ENCODE assay signal across 8 mouse cellular contexts in genomic region chr11:78435776-78436349, GRCm38 (mm10). TPM values are rescaled to one million over a fixed set of nuclear protein-coding genes. Genes with fewer than 3 reads are reported as not detected.
DNase-seq lines count a peak whose midpoint lies in the region; ATAC-seq and TF ChIP-seq lines count a peak whose summit lies in the region.

No protein-coding gene starts in this region.

- H3K9me3 ChIP-seq in MEL (replicated peaks; ENCODE audit: insufficient read depth, low read length): no peaks in the 10 kb centered on the region

- no peak for DNase-seq in layer of hippocampus, adult 2 months (ENCODE audit: low spot score in 2 of 2)
- no peak for DNase-seq in layer of hippocampus, adult 11-12 months (ENCODE audit: low spot score)
- DNase-seq in MEL (ENCODE audit: low read depth, low spot score): peak; percentile 74
- peak; percentile 57 for DNase-seq in embryo, embryonic 11.5 days (ENCODE audit: low read depth, low spot score)
- peak; percentile 45 for DNase-seq in kidney, adult 2 months
- peak; percentile 58 for DNase-seq in lung, postnatal 14 days
- DNase-seq in testis, postnatal 10 days (ENCODE audit: low spot score): peak; percentile 91

- no peak for TF ChIP-seq EP300 in MEL (IDR thresholded peaks at IDR 0.05; ENCODE audit: low read depth in 1 of 2, low read length in 2 of 2)

- H3K36me3 ChIP-seq in MEL (ENCODE audit: control insufficient read depth in 1 of 2, insufficient read depth in 2 of 2, low read length in 2 of 2): peaks cover 0 to 5% of the 10 kb centered on the region in 2 experiments; a peak in 1 of 4 replicates
- H3K36me3 ChIP-seq in kidney, adult 2 months (ENCODE audit: control insufficient read depth, insufficient read depth, low read length): no peaks in the 10 kb centered on the region

- peaks cover 2 to 3% of the 10 kb centered on the region in 2 experiments; a peak in 3 of 4 replicates for H3K27me3 ChIP-seq in MEL (ENCODE audit: control insufficient read depth in 1 of 2, insufficient read depth in 2 of 2, low read length in 2 of 2)
- H3K27me3 ChIP-seq in kidney, adult 2 months (replicated peaks; ENCODE audit: control insufficient read depth, insufficient read depth, low read length): no peaks in the 10 kb centered on the region

- no peak overlapping the region for H3K9ac ChIP-seq in MEL (ENCODE audit: control insufficient read depth, low read depth, low read length, poor library complexity, severe bottlenecking)

- TF ChIP-seq RAD21 in MEL (IDR thresholded peaks at IDR 0.05; ENCODE audit: low read depth, low read length): no peak; the same call in none of the 2 replicates

- peaks cover 0 to 19% of the 10 kb centered on the region in 2 experiments; a peak in 2 of 4 replicates for H3K4me1 ChIP-seq in MEL (ENCODE audit: control insufficient read depth in 1 of 2, insufficient read depth in 2 of 2, low read length in 2 of 2)
- H3K4me1 ChIP-seq in kidney, adult 2 months (ENCODE audit: control insufficient read depth, insufficient read depth, low read length): no peaks in the 10 kb centered on the region; the same call in none of the 2 replicates

- peak; percentile 76 for TF ChIP-seq CTCF in layer of hippocampus, adult 2 months (conservative IDR thresholded peaks at IDR 0.05)
- TF ChIP-seq CTCF in MEL (IDR thresholded peaks at IDR 0.05 in 2 of 3, conservative IDR thresholded peaks at IDR 0.05 in 1 of 3; ENCODE audit: control insufficient read depth in 1 of 3, insufficient read depth in 1 of 3, low read depth in 2 of 3, low read length in 3 of 3, poor library complexity in 1 of 3, severe bottlenecking in 1 of 3): peak; percentile 79 to 95 (median 86)
- TF ChIP-seq CTCF in kidney, adult 2 months (conservative IDR thresholded peaks at IDR 0.05; ENCODE audit: insufficient read depth, insufficient read length, low read depth, low read length): peak; percentile 59

- WGBS in kidney, adult 2 months: 8% methylated on average over 19 of the region's 19 CpGs

- no peak overlapping the region for H3K4me3 ChIP-seq in layer of hippocampus, adult 2 months
- no peak overlapping the region for H3K4me3 ChIP-seq in MEL (ENCODE audit: control insufficient read depth in 1 of 2, insufficient read depth in 1 of 2, low read depth in 2 of 2, low read length in 2 of 2)
- no peak overlapping the region for H3K4me3 ChIP-seq in kidney, adult 2 months (ENCODE audit: insufficient read depth, low read depth, low read length)

- no peak overlapping the region for H3K27ac ChIP-seq in layer of hippocampus, adult 2 months
- H3K27ac ChIP-seq in MEL (ENCODE audit: control insufficient read depth, low read depth, low read length): no peak overlapping the region
- H3K27ac ChIP-seq in kidney, adult 2 months (ENCODE audit: insufficient read depth, low read depth, low read length): no peak overlapping the region

- no peak for ATAC-seq in inflammation-experienced regulatory T-cells, adult 6 months

- H3K79me2 ChIP-seq in MEL (ENCODE audit: control insufficient read depth, insufficient read depth, low read length, poor library complexity): no peaks in the 10 kb centered on the region

- TF ChIP-seq POLR2A in MEL (IDR thresholded peaks at IDR 0.05; ENCODE audit: control insufficient read depth in 1 of 2, insufficient read depth in 1 of 2, low read depth in 1 of 2, low read length in 2 of 2, poor library complexity in 1 of 2): no peak
- no peak for TF ChIP-seq POLR2A in kidney, adult 2 months (IDR thresholded peaks at IDR 0.05; ENCODE audit: low read depth, low read length)

TF ChIP-seq in MEL, 35 proteins besides CTCF, POLR2A, EP300 and RAD21:
- 0 out of 2 replicates have a peak, but pooled peaks have one; percentile 20 for TF ChIP-seq ELF1 (IDR thresholded peaks at IDR 0.05; ENCODE audit: low read depth, low read length)
- 0 out of 2 replicates have a peak, but pooled peaks have one; percentile 22 for TF ChIP-seq HCFC1 (IDR thresholded peaks at IDR 0.05; ENCODE audit: low read depth, low read length)
- peak; percentile 56 for TF ChIP-seq SMC3 (IDR thresholded peaks at IDR 0.05; ENCODE audit: low read depth, low read length)
- no peak for TF ChIP-seq CHD1 (IDR thresholded peaks at IDR 0.05; ENCODE audit: low read depth, low read length)
- no peak for TF ChIP-seq NRF1 (IDR thresholded peaks at IDR 0.05; ENCODE audit: insufficient read depth, low read depth, low read length, poor library complexity, severe bottlenecking)
- TF ChIP-seq GATA1 (IDR thresholded peaks at IDR 0.05; ENCODE audit: low read depth, low read length): peak; percentile 72
- TF ChIP-seq CHD2 (IDR thresholded peaks at IDR 0.05; ENCODE audit: low read length): no peak
- peak; percentile 20; the same call in 1 of the 2 replicates for TF ChIP-seq MAX (IDR thresholded peaks at IDR 0.05; ENCODE audit: low read length)

RNA-seq across cellular contexts. Expression of gene Slc13a2, which starts 13.8 kb away (rescaled TPM):
- not detected for total RNA-seq in layer of hippocampus, adult 2 months (2021)
- total RNA-seq in MEL (2012; rRNA removed): not detected in 2 replicates
- not detected for polyA plus RNA-seq in MEL (2012; ENCODE audit: insufficient read depth in 1 of 2, insufficient read length in 2 of 2, low read depth in 1 of 2, low replicate concordance in 2 of 2, missing spikeins in 1 of 2)
- polyA plus RNA-seq in kidney, adult 2 months (2012; rRNA removed): 91.0 and 105 TPM in 2 replicates
- not detected for polyA plus RNA-seq in inflammation-experienced regulatory T-cells, adult 6 months (2017; shearing (Covaris generic))

RNA-seq across cellular contexts. Expression of gene Slc46a1, which starts 29.6 kb away (rescaled TPM):
- 10 to 100 TPM; 11.7 to 12.3 TPM for total RNA-seq in layer of hippocampus, adult 2 months (2021)
- total RNA-seq in MEL (2012; rRNA removed): 7.5 and 11.6 TPM in 2 replicates
- 1 to 10 TPM in 1 of 2 experiments, not detected in 1; 8.3 TPM for polyA plus RNA-seq in MEL (2012; ENCODE audit: insufficient read depth in 1 of 2, insufficient read length in 2 of 2, low read depth in 1 of 2, low replicate concordance in 2 of 2, missing spikeins in 1 of 2)
- polyA plus RNA-seq in kidney, adult 2 months (2012; rRNA removed): 93.2 and 115 TPM in 2 replicates
- polyA plus RNA-seq in inflammation-experienced regulatory T-cells, adult 6 months (2017; shearing (Covaris generic)): 1 to 10 TPM in 2 of 3 experiments, under 1 TPM in 1; 0.36 to 4.3 (median 3.7) TPM

RNA-seq across cellular contexts. Expression of gene Foxn1, which starts 49.5 kb away (rescaled TPM):
- total RNA-seq in layer of hippocampus, adult 2 months (2021): not detected
- total RNA-seq in MEL (2012; rRNA removed): not detected in 2 replicates
- polyA plus RNA-seq in MEL (2012; ENCODE audit: insufficient read depth in 1 of 2, insufficient read length in 2 of 2, low read depth in 1 of 2, low replicate concordance in 2 of 2, missing spikeins in 1 of 2): not detected
- 0.03 and 0.05 TPM in 2 replicates for polyA plus RNA-seq in kidney, adult 2 months (2012; rRNA removed)
- polyA plus RNA-seq in inflammation-experienced regulatory T-cells, adult 6 months (2017; shearing (Covaris generic)): not detected

Comparison
In these comparisons a context has a peak if more than half of its experiments do, and no peak if none do; other contexts are left out.
1. DNase-seq: peak in MEL (single experiment), embryo, embryonic 11.5 days (single experiment), kidney, adult 2 months (single experiment), lung, postnatal 14 days (single experiment) and testis, postnatal 10 days (single experiment); none in layer of hippocampus, adult 2 months (0 of 2) and layer of hippocampus, adult 11-12 months (single experiment).
2. RNA of gene Slc13a2, which starts 13.8 kb away (polyA plus RNA-seq): 91.0 to 105 TPM in kidney, adult 2 months; not detected in MEL and not detected in inflammation-experienced regulatory T-cells, adult 6 months; every median in the first group is over 10 times any median in the second.
3. RNA of gene Slc46a1, which starts 29.6 kb away (polyA plus RNA-seq): 93.2 to 115 TPM in kidney, adult 2 months; 8.3 TPM in MEL and 0.36 to 4.3 TPM in inflammation-experienced regulatory T-cells, adult 6 months; every median in the first group is over 10 times any median in the second.
4. Peak in every context shown above with its lines, with median percentiles within 50 percentile points of each other: CTCF ChIP-seq.